ENCODE assay signal across 8 mouse cellular contexts in the genomic region with DNA sequence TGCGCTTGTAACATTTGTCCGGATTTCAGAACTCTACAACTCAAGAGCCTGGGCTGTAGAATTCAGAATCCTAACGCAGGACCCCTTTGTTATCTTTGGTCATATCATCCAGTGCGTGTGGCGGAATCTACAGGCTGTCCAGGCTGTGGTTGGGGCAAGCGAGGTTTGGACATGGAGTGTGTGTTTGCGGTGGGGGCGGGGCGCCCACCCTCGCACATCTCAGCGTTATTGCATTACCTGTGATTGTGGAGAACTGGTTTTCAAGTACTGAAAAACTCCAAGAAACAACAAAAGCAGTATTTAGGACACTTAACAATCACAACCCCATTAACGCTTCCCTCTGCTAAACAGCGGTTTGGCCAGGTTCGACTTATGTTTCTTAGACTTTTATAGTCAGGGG. TPM values are rescaled to one million over a fixed set of nuclear protein-coding genes. Genes with fewer than 3 reads are reported as not detected.
A peak's percentile ranks its signal among the peaks of the same experiment; 100 is the strongest.
DNase-seq lines count a peak whose midpoint lies in the region; ATAC-seq lines count a peak whose summit lies in the region.

No protein-coding gene starts in this region.

- no peaks in the 10 kb centered on the region for H3K9me3 ChIP-seq in hindbrain, embryonic 12.5 days (replicated peaks)
- H3K9me3 ChIP-seq in midbrain, embryonic 10.5 days (replicated peaks): no peaks in the 10 kb centered on the region

- no peaks in the 10 kb centered on the region for H3K27me3 ChIP-seq in hindbrain, embryonic 12.5 days
- H3K27me3 ChIP-seq in midbrain, embryonic 10.5 days (ENCODE audit: low read depth, poor library complexity, severe bottlenecking): no peaks in the 10 kb centered on the region

- H3K36me3 ChIP-seq in hindbrain, embryonic 12.5 days: no peaks in the 10 kb centered on the region
- no peaks in the 10 kb centered on the region for H3K36me3 ChIP-seq in midbrain, embryonic 10.5 days

- peak overlapping the region; percentile 94 for H3K4me2 ChIP-seq in hindbrain, embryonic 12.5 days (replicated peaks)

- peak overlapping the region; percentile 61 for H3K9ac ChIP-seq in hindbrain, embryonic 12.5 days

- H3K4me1 ChIP-seq in hindbrain, embryonic 12.5 days: peaks cover 9% of the 10 kb centered on the region
- H3K4me1 ChIP-seq in midbrain, embryonic 10.5 days: peaks cover 29% of the 10 kb centered on the region

- H3K4me3 ChIP-seq in hindbrain, embryonic 12.5 days: peak overlapping the region; percentile 90
- H3K4me3 ChIP-seq in midbrain, embryonic 10.5 days: peak overlapping the region; percentile 99

- peak overlapping the region; percentile 90 for H3K27ac ChIP-seq in hindbrain, embryonic 12.5 days
- peak overlapping the region; percentile 93 for H3K27ac ChIP-seq in midbrain, embryonic 10.5 days (replicated peaks)

- peak; percentile 52 for DNase-seq in cerebellum, adult 11-12 months
- no peak for DNase-seq in cerebellum, postnatal 4 days (ENCODE audit: low spot score in 2 of 2)
- DNase-seq in thymus, postnatal 25 days: peak; percentile 2
- no peak for DNase-seq in thymus, postnatal 4 days
- peak; percentile 57 for DNase-seq in midbrain, embryonic 10.5 days (ENCODE audit: low spot score)
- no peak for DNase-seq in right cerebral cortex, postnatal 14 days

- 6% methylated on average over 14 of the region's 14 CpGs for WGBS in hindbrain, embryonic 12.5 days
- WGBS in midbrain, embryonic 10.5 days: 5% methylated on average over 14 of the region's 14 CpGs

- no peak for ATAC-seq in hindbrain, embryonic 12.5 days (ENCODE audit: low FRiP score)
- no peak for ATAC-seq in monocyte, adult 5-6 weeks (replicated peaks; ENCODE audit: insufficient number of reproducible peaks, low FRiP score, low TSS enrichment, poor library complexity, severe bottlenecking)

RNA-seq across cellular contexts. Expression of a gene that starts 9.1 kb away (rescaled TPM):
- 58.4 and 67.4 TPM in 2 replicates for polyA plus RNA-seq in hindbrain, embryonic 12.5 days (2016; fragmentation: Nextera tagmentation; extraction: Ambion mirVana)
- polyA plus RNA-seq in midbrain, embryonic 10.5 days (2016; fragmentation: Nextera tagmentation; extraction: Ambion mirVana): 46.0 and 54.9 TPM in 2 replicates
- 2.0 to 7.4 TPM (median 4.2 TPM) in 3 replicates for total RNA-seq in monocyte, adult 5-6 weeks (2017)

Comparison
In these comparisons a context has a peak if more than half of its experiments do, and no peak if none do; other contexts are left out.
1. DNase-seq: peak in cerebellum, adult 11-12 months (single experiment), thymus, postnatal 25 days (single experiment) and midbrain, embryonic 10.5 days (single experiment); none in cerebellum, postnatal 4 days (0 of 2), thymus, postnatal 4 days (single experiment) and right cerebral cortex, postnatal 14 days (single experiment).